Mouse (Mus musculus): ENCODE results near the gene Mthfd2l. TPM values are rescaled to one million over a fixed set of nuclear protein-coding genes. Genes with fewer than 3 reads are reported as not detected.

Gene Mthfd2l
- polyA plus RNA-seq, 1 experiment from 2014 or later: 44.6 TPM

DNA sequence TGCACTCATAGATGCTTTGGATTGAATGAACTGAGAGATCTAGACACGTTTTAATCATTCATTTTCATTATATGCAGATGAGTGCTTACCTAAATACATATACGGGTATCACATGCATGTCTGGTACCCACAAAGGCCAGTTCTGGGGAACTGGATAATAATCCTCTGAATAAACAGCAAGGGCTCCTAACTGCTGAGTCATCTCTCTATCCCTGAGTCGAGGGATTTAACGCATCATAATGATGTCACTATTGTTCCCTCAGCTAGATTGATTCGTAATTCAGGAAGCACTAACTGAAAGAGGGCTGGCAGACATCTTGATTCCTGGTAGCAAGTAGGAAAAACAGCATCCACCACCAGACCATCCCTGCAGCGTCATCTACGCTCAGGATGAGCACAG, 30.2 kb upstream of the Mthfd2l start:
- 71% methylated on average over 7 of the region's 7 CpGs for WGBS
- ATAC-seq (ENCODE audit: insufficient read depth, low FRiP score, low read depth): no peak
- no peak overlapping the region for H3K4me2 ChIP-seq
- H3K9ac ChIP-seq: no peak overlapping the region
- H3K4me3 ChIP-seq (replicated peaks): no peak overlapping the region
- no peaks in the 10 kb centered on the region for H3K36me3 ChIP-seq
- H3K27ac ChIP-seq: no peak overlapping the region
- H3K4me1 ChIP-seq: peaks cover 9% of the 10 kb centered on the region; the same call in 1 of the 2 replicates
- peaks cover 21% of the 10 kb centered on the region for H3K27me3 ChIP-seq (replicated peaks)
- H3K9me3 ChIP-seq: no peaks in the 10 kb centered on the region

GRCm38 (mm10) chr5:90902380-90903260, 28.3 kb upstream of the Mthfd2l start:
- Histone ChIP-seq H3K4me2 (peak overlapping the region; percentile 71), H3K27ac (no peak overlapping the region), H3K9me3 (no peaks in the 10 kb centered on the region), H3K4me3 (replicated peaks) (peak overlapping the region; percentile 30), H3K36me3 (no peaks in the 10 kb centered on the region), H3K9ac (no peak overlapping the region), H3K27me3 (replicated peaks) (peaks cover 21% of the 10 kb centered on the region), H3K4me1 (peaks cover 9% of the 10 kb centered on the region; the same call in 1 of the 2 replicates)
- no peak for ATAC-seq (ENCODE audit: insufficient read depth, low FRiP score, low read depth)
- 12% methylated on average over 10 of the region's 10 CpGs for WGBS

GRCm38 (mm10) chr5:90903339-90904020, 27.4 kb upstream of the Mthfd2l start, which contains the start of gene Cxcl2:
Gene Cxcl2 (plus strand): TSS chr5:90903871.
- ATAC-seq (ENCODE audit: insufficient read depth, low FRiP score, low read depth): peak; percentile 56; the same call in 1 of the 2 replicates
- H3K9me3 ChIP-seq: no peaks in the 10 kb centered on the region
- H3K4me2 ChIP-seq: peak within 1 kb of the TSS; percentile 71
- peak within 1 kb of the TSS; percentile 30 for H3K4me3 ChIP-seq (replicated peaks)
- H3K36me3 ChIP-seq: no peaks in the 10 kb centered on the region
- H3K9ac ChIP-seq: no peak within 1 kb of the TSS
- H3K27me3 ChIP-seq (replicated peaks): peaks cover 21% of the 10 kb centered on the region
- 9% methylated on average over 22 of the region's 22 CpGs for WGBS
- no peak within 1 kb of the TSS for H3K27ac ChIP-seq
- peaks cover 9% of the 10 kb centered on the region; the same call in 1 of the 2 replicates for H3K4me1 ChIP-seq

- Histone ChIP-seq H3K27ac (no peak overlapping the region), H3K9me3 (no peaks in the 10 kb centered on the region), H3K4me3 (replicated peaks) (no peak overlapping the region), H3K36me3 (no peaks in the 10 kb centered on the region), H3K4me2 (no peak overlapping the region), H3K4me1 (no peaks in the 10 kb centered on the region), H3K27me3 (replicated peaks) (peaks cover 11% of the 10 kb centered on the region), H3K9ac (no peak overlapping the region)
- WGBS: 3% methylated on average over 2 of the region's 2 CpGs
- ATAC-seq (ENCODE audit: insufficient read depth, low FRiP score, low read depth): no peak
Measured at GRCm38 (mm10) chr5:90908983-90909382, 21.9 kb upstream of the Mthfd2l start.

- H3K4me2 ChIP-seq: no peak overlapping the region
- H3K9ac ChIP-seq: no peak overlapping the region
- H3K4me3 ChIP-seq (replicated peaks): no peak overlapping the region
- WGBS: 79% methylated on average over 2 of the region's 2 CpGs
- no peaks in the 10 kb centered on the region for H3K9me3 ChIP-seq
- no peak for ATAC-seq (ENCODE audit: insufficient read depth, low FRiP score, low read depth)
- H3K27me3 ChIP-seq (replicated peaks): no peaks in the 10 kb centered on the region
- no peak overlapping the region for H3K27ac ChIP-seq
- no peaks in the 10 kb centered on the region for H3K36me3 ChIP-seq
- H3K4me1 ChIP-seq: no peaks in the 10 kb centered on the region
Measured at GRCm38 (mm10) chr5:90919495-90919894, 11.4 kb upstream of the Mthfd2l start.

GRCm38 (mm10) chr5:90922958-90923357, 8.0 kb upstream of the Mthfd2l start:
- Histone ChIP-seq H3K4me2 (no peak overlapping the region), H3K9me3 (no peaks in the 10 kb centered on the region), H3K9ac (no peak overlapping the region), H3K27me3 (replicated peaks) (no peaks in the 10 kb centered on the region), H3K4me1 (no peaks in the 10 kb centered on the region), H3K36me3 (no peaks in the 10 kb centered on the region), H3K4me3 (replicated peaks) (no peak overlapping the region), H3K27ac (no peak overlapping the region)
- WGBS: 86% methylated on average over 4 of the region's 4 CpGs
- no peak for ATAC-seq (ENCODE audit: insufficient read depth, low FRiP score, low read depth)

- Histone ChIP-seq H3K36me3 (no peaks in the 10 kb centered on the region), H3K4me1 (peaks cover 4% of the 10 kb centered on the region; the same call in 1 of the 2 replicates), H3K4me2 (peak overlapping the region; percentile 63), H3K27me3 (replicated peaks) (no peaks in the 10 kb centered on the region), H3K9ac (no peak overlapping the region), H3K27ac (peak overlapping the region; percentile 97), H3K4me3 (replicated peaks) (peak overlapping the region; percentile 74), H3K9me3 (no peaks in the 10 kb centered on the region)
- 0 out of 2 replicates have a peak, but pooled peaks have one; percentile 4 for ATAC-seq (ENCODE audit: insufficient read depth, low FRiP score, low read depth)
- 27% methylated on average over 2 of the region's 2 CpGs for WGBS
Measured at GRCm38 (mm10) chr5:90930546-90930945, 371 bp upstream of the Mthfd2l start.

- no peaks in the 10 kb centered on the region for H3K36me3 ChIP-seq
- peaks cover 4% of the 10 kb centered on the region; the same call in 1 of the 2 replicates for H3K4me1 ChIP-seq
- peak overlapping the region; percentile 74 for H3K4me3 ChIP-seq (replicated peaks)
- H3K27me3 ChIP-seq (replicated peaks): no peaks in the 10 kb centered on the region
- no peaks in the 10 kb centered on the region for H3K9me3 ChIP-seq
- peak overlapping the region; percentile 81 for H3K9ac ChIP-seq
- peak overlapping the region; percentile 63 for H3K4me2 ChIP-seq
- peak overlapping the region; percentile 97 for H3K27ac ChIP-seq
- WGBS: 6% methylated on average over 6 of the region's 6 CpGs
- no peak for ATAC-seq (ENCODE audit: insufficient read depth, low FRiP score, low read depth)
Measured at GRCm38 (mm10) chr5:90931911-90932310, 994 bp downstream of the Mthfd2l start.

DNA sequence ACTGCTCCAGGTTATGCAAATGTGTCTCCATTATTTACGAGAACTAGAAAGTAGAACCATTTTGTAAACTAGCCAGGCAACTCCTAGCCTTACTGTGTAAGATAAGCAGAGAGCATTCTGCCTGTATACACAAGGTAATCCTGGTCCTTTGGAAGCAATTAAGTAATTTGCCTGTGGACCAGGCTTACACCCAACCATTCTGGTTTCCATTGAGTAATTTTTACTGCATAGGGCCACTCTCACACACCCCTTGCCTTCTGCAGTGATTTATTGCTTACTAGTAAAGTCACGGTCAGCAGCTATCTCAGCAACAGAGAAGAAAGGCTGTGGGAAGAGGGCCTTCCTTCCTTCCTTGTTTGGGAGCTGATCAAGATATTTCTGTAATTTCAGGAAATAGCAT, 5.8 kb downstream of the Mthfd2l start:
- no peak for ATAC-seq (ENCODE audit: insufficient read depth, low FRiP score, low read depth)
- no peak overlapping the region for H3K4me2 ChIP-seq
- H3K27me3 ChIP-seq (replicated peaks): no peaks in the 10 kb centered on the region
- H3K9ac ChIP-seq: no peak overlapping the region
- peaks cover 4% of the 10 kb centered on the region; the same call in 1 of the 2 replicates for H3K4me1 ChIP-seq
- WGBS: 44% methylated on average over 2 of the region's 2 CpGs
- H3K27ac ChIP-seq: no peak overlapping the region
- H3K4me3 ChIP-seq (replicated peaks): no peak overlapping the region
- H3K36me3 ChIP-seq: no peaks in the 10 kb centered on the region
- H3K9me3 ChIP-seq: no peaks in the 10 kb centered on the region

DNA sequence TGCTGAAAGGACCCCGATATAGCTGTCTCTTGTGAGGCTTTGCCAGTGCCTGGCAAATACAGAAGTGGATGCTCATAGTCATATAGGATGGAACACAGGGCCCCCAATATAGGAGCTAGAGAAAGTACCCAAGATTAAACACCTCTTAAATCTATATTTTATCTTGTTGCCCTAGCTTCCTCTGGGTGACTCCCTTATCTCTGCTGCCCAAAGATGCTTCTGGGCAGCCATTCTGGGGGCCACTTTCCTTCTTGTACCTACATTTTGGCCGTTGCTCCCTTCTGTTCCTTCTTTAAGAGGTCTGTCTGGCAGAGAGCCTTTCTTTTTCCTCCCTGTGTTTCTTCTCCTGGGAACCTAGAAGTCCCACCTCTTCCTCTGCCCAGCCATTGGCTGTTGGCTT, 14.5 kb downstream of the Mthfd2l start:
- Histone ChIP-seq H3K9ac (no peak overlapping the region), H3K9me3 (no peaks in the 10 kb centered on the region), H3K4me3 (replicated peaks) (no peak overlapping the region), H3K36me3 (0 out of 2 replicates have a peak, but pooled peaks cover 2% of the 10 kb centered on the region), H3K4me2 (no peak overlapping the region), H3K27ac (no peak overlapping the region), H3K4me1 (no peaks in the 10 kb centered on the region), H3K27me3 (replicated peaks) (no peaks in the 10 kb centered on the region)
- WGBS: 76% methylated on average over 2 of the region's 2 CpGs
- no peak for ATAC-seq (ENCODE audit: insufficient read depth, low FRiP score, low read depth)

- 0 out of 2 replicates have a peak, but pooled peaks cover 2% of the 10 kb centered on the region for H3K36me3 ChIP-seq
- no peaks in the 10 kb centered on the region for H3K4me1 ChIP-seq
- H3K4me2 ChIP-seq: no peak overlapping the region
- 82% methylated on average over 15 of the region's 15 CpGs for WGBS
- ATAC-seq (ENCODE audit: insufficient read depth, low FRiP score, low read depth): no peak
- no peaks in the 10 kb centered on the region for H3K9me3 ChIP-seq
- H3K27me3 ChIP-seq (replicated peaks): no peaks in the 10 kb centered on the region
- no peak overlapping the region for H3K9ac ChIP-seq
- H3K4me3 ChIP-seq (replicated peaks): no peak overlapping the region
- H3K27ac ChIP-seq: no peak overlapping the region
Measured at GRCm38 (mm10) chr5:90949499-90949898, 18.6 kb downstream of the Mthfd2l start.

DNA sequence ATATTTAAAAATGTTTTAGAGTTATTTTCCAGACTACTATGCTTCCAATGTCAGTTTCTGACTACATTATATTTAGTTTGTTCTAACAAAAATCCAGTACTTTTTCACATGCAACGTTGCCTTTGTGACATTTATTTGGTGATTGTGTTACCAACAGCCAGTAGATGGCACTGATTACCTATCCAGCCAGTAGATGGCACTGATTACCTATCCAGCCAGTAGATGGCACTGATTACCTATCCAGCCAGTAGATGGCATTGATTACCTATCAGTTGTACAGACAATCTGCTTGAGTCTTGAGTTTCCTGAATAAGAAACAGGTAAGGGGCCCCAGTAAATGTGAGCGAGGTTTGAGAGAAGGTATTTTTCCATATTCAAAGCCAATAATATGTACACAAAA, 20.6 kb downstream of the Mthfd2l start:
- H3K4me3 ChIP-seq (replicated peaks): no peak overlapping the region
- H3K4me2 ChIP-seq: no peak overlapping the region
- ATAC-seq (ENCODE audit: insufficient read depth, low FRiP score, low read depth): no peak
- no peak overlapping the region for H3K27ac ChIP-seq
- H3K4me1 ChIP-seq: no peaks in the 10 kb centered on the region
- no peaks in the 10 kb centered on the region for H3K9me3 ChIP-seq
- H3K27me3 ChIP-seq (replicated peaks): no peaks in the 10 kb centered on the region
- 22% methylated on average over 2 of the region's 2 CpGs for WGBS
- 0 out of 2 replicates have a peak, but pooled peaks cover 2% of the 10 kb centered on the region for H3K36me3 ChIP-seq
- H3K9ac ChIP-seq: no peak overlapping the region

Data from stomach, embryonic 15.5 days (tissue).